Mouse (Mus musculus) heart, postnatal 14 days (tissue): ENCODE measurements around the gene Zbtb46. TPM values are rescaled to one million over a fixed set of nuclear protein-coding genes. Genes with fewer than 3 reads are reported as not detected.

Experiments
- DNase-seq, 2 experiments: peaks; one replicate each; pipeline ENCODE4 v3.0.0; 2021 to 2022
- intact Hi-C: fragments of 180-260 bp; cut with DNase I; formaldehyde crosslinking; loops from one replicate; pipeline ENCODE4 v1.15.1; 2025
- total RNA-seq, 2 experiments: library from RNA; stranded (reverse); gene quantifications; 2 replicates each; pipeline ENCODE4 v1.2.3; 2021

Gene Zbtb46
- total RNA-seq, 2 experiments from 2014 or later, result 13.8 to 14.4 TPM

GRCm38 (mm10) chr2:181415945-181416344 is 43.3 kb downstream of the Zbtb46 start:
- intact Hi-C loops, result no loop called here
- peak; percentile 59 to 63 for DNase-seq

- no peak for DNase-seq
- intact Hi-C loops, result loop anchor here (5.0 kb wide), 2 partner anchors 44 to 159 kb away; partner anchors contain the start of gene Zbtb46
Measured at GRCm38 (mm10) chr2:181413141-181413540, 46.1 kb downstream of the Zbtb46 start.

- DNase-seq, result peak; percentile 79 to 84
- intact Hi-C loops, result loop anchor here (1.0 to 5.0 kb wide), 3 partner anchors 46 to 161 kb away; partner anchors contain the start of gene Zbtb46
Measured at GRCm38 (mm10) chr2:181410760-181411473, 48.3 kb downstream of the Zbtb46 start.

- intact Hi-C loops, result loop anchor here (5.0 kb wide), 2 partner anchors 48 to 163 kb away; partner anchors contain the start of gene Zbtb46
- no peak for DNase-seq
Measured at GRCm38 (mm10) chr2:181409643-181410042, 49.6 kb downstream of the Zbtb46 start.

- intact Hi-C loops, result no loop called here
- no peak for DNase-seq
Measured at GRCm38 (mm10) chr2:181403722-181404121, 55.5 kb downstream of the Zbtb46 start.

GRCm38 (mm10) chr2:181401497-181401896 is 57.7 kb downstream of the Zbtb46 start:
- intact Hi-C loops, result no loop called here
- no peak for DNase-seq

- intact Hi-C loops, result loop anchor here (10.0 kb wide), 1 partner anchor 278 kb away; the partner anchor contains the start of gene Sox18
- no peak for DNase-seq
Measured at GRCm38 (mm10) chr2:181397207-181397761, 61.9 kb downstream of the Zbtb46 start.

- intact Hi-C loops, result loop anchor here (5.0 to 10.0 kb wide), 4 partner anchors 103 to 281 kb away; partner anchors contain the start of genes Sox18, Tpd52l2 and Uckl1
- DNase-seq, result no peak
Measured at GRCm38 (mm10) chr2:181394086-181394485, 65.1 kb downstream of the Zbtb46 start.

GRCm38 (mm10) chr2:181392600-181393213 is 66.5 kb downstream of the Zbtb46 start:
- DNase-seq, result peak; percentile 87 to 91
- intact Hi-C loops, result loop anchor here (2.0 to 10.0 kb wide), 5 partner anchors 105 to 282 kb away; partner anchors contain the start of genes Sox18, Tpd52l2 and Uckl1

- no peak for DNase-seq
- intact Hi-C loops, result loop anchor here (5.0 to 10.0 kb wide), 4 partner anchors 106 to 283 kb away; partner anchors contain the start of genes Sox18, Tpd52l2 and Uckl1
Measured at GRCm38 (mm10) chr2:181391541-181391940, 67.7 kb downstream of the Zbtb46 start.

- intact Hi-C loops, result loop anchor here (5.0 to 10.0 kb wide), 4 partner anchors 106 to 284 kb away; partner anchors contain the start of genes Sox18, Tpd52l2 and Uckl1
- DNase-seq, result no peak
Measured at GRCm38 (mm10) chr2:181391022-181391421, 68.2 kb downstream of the Zbtb46 start.

GRCm38 (mm10) chr2:181390136-181390870 is 68.9 kb downstream of the Zbtb46 start:
- DNase-seq, result no peak
- intact Hi-C loops, result loop anchor here (5.0 to 10.0 kb wide), 4 partner anchors 107 to 284 kb away; partner anchors contain the start of genes Sox18, Tpd52l2 and Uckl1

- DNase-seq, result no peak
- intact Hi-C loops, result no loop called here
Measured at GRCm38 (mm10) chr2:181386663-181387210, 72.5 kb downstream of the Zbtb46 start.

GRCm38 (mm10) chr2:181385885-181386284 is 73.3 kb downstream of the Zbtb46 start:
- intact Hi-C loops, result no loop called here
- DNase-seq, result peak; percentile 64 to 72

- intact Hi-C loops, result no loop called here
- peak; percentile 80 to 83 for DNase-seq
Measured at GRCm38 (mm10) chr2:181384919-181385391, 74.3 kb downstream of the Zbtb46 start.

GRCm38 (mm10) chr2:181384463-181384862 is 74.8 kb downstream of the Zbtb46 start:
- DNase-seq, result no peak
- intact Hi-C loops, result no loop called here

GRCm38 (mm10) chr2:181381631-181382306 is 77.5 kb downstream of the Zbtb46 start:
- DNase-seq, result no peak
- intact Hi-C loops, result no loop called here

- no peak for DNase-seq
- intact Hi-C loops, result no loop called here
Measured at GRCm38 (mm10) chr2:181381107-181381506, 78.1 kb downstream of the Zbtb46 start.

- intact Hi-C loops, result no loop called here
- no peak for DNase-seq
Measured at GRCm38 (mm10) chr2:181380251-181380650, 79.0 kb downstream of the Zbtb46 start.
